Mouse (Mus musculus) hindbrain, embryonic 11.5 days (tissue): ENCODE results near the gene Tec. TPM values are rescaled to one million over a fixed set of nuclear protein-coding genes. Genes with fewer than 3 reads are reported as not detected.

Experiments used
- ATAC-seq: fragments of 200-750 bp; cut with Nextera tagmentation; 2 replicates; pipeline ENCODE4 v1.8.0; 2017; ENCODE audit warnings: mild to moderate bottlenecking, moderate TSS enrichment, moderate library complexity; ENCODE audit not compliant: low FRiP score
- DNase-seq: peaks from one replicate; pipeline ENCODE4 v3.0.0-alpha.2; 2015; ENCODE audit warnings: low spot score
- H3K27ac ChIP-seq: fragments of 300-500 bp; sonication (generic); 2 replicates; pipeline ENCODE4 v1.5.1; 2014; ENCODE audit warnings: mild to moderate bottlenecking, low read depth, low read length
- H3K27me3 ChIP-seq: fragments of 300-500 bp; sonication (generic); 2 replicates; pipeline ENCODE4 v1.6.1; 2014; ENCODE audit warnings: mild to moderate bottlenecking, low read length, moderate library complexity, mixed read lengths; ENCODE audit not compliant: control insufficient read depth, insufficient read depth
- H3K36me3 ChIP-seq: fragments of 300-500 bp; sonication (generic); 2 replicates; pipeline ENCODE4 v1.6.1; 2014; ENCODE audit warnings: mild to moderate bottlenecking, low read length, moderate library complexity, mixed read lengths; ENCODE audit not compliant: control insufficient read depth, insufficient read depth
- H3K4me1 ChIP-seq: fragments of 300-500 bp; sonication (generic); replicated peaks from 2 replicates; pipeline ENCODE4 v1.6.1; 2014; ENCODE audit warnings: low read length, mixed read lengths; ENCODE audit not compliant: control insufficient read depth, insufficient read depth
- H3K4me2 ChIP-seq: fragments of 300-500 bp; sonication (generic); replicated peaks from 2 replicates; pipeline ENCODE4 v1.6.1; 2014; ENCODE audit warnings: mild to moderate bottlenecking, low read depth, low read length
- H3K4me3 ChIP-seq: fragments of 300-500 bp; sonication (generic); 2 replicates; pipeline ENCODE4 v1.5.1; 2014; ENCODE audit warnings: low read depth, low read length
- H3K9ac ChIP-seq: fragments of 300-500 bp; sonication (generic); 2 replicates; pipeline ENCODE4 v1.6.1; 2014; ENCODE audit warnings: low read depth, low read length
- H3K9me3 ChIP-seq: fragments of 300-500 bp; sonication (generic); 2 replicates; pipeline ENCODE4 v1.6.1; 2016; ENCODE audit warnings: low read length; ENCODE audit not compliant: control insufficient read depth
- WGBS: fragments of 180-500 bp; shearing (Covaris S2); extraction: QIAGEN DNeasy Blood & Tissue Kit; methylation state at CpG from one replicate; pipeline ENCODE4 v1.1.7; 2014; 5-methylcytosine and 5-hydroxymethylcytosine counted together
- polyA plus RNA-seq: library from polyadenylated mRNA; unstranded; fragments of >200 nt; fragmentation: Nextera tagmentation; extraction: Ambion mirVana; gene quantifications from 2 replicates; pipeline ENCODE4 v1.2.1, GENCODE M21; 2014

Gene Tec
- polyA plus RNA-seq, 1 experiment from 2014 or later, result 5.3 TPM

- Histone ChIP-seq H3K9me3 (no peaks in the 10 kb centered on the region), H3K4me3 (no peak overlapping the region), H3K9ac (no peak overlapping the region), H3K4me2 (no peak overlapping the region), H3K27ac (no peak overlapping the region), H3K36me3 (no peaks in the 10 kb centered on the region), H3K4me1 (no peaks in the 10 kb centered on the region), H3K27me3 (no peaks in the 10 kb centered on the region)
- ATAC-seq, result no peak
- DNase-seq, result no peak
- 76% methylated on average over 4 of the region's 4 CpGs for WGBS
These were observed 69.7 kb downstream of the Tec start for GRCm38 (mm10) chr5:72798563-72798962.

- H3K36me3 ChIP-seq, result no peaks in the 10 kb centered on the region
- no peak overlapping the region for H3K9ac ChIP-seq
- no peak overlapping the region for H3K4me2 ChIP-seq
- H3K27ac ChIP-seq, result no peak overlapping the region
- H3K9me3 ChIP-seq, result no peaks in the 10 kb centered on the region
- DNase-seq, result no peak
- H3K4me3 ChIP-seq, result no peak overlapping the region
- H3K27me3 ChIP-seq, result no peaks in the 10 kb centered on the region
- WGBS, result 51% methylated on average over 14 of the region's 14 CpGs
- no peak for ATAC-seq
- H3K4me1 ChIP-seq, result no peaks in the 10 kb centered on the region
These were observed 72.1 kb downstream of the Tec start for GRCm38 (mm10) chr5:72796186-72796613.

GRCm38 (mm10) chr5:72793309-72793850, 74.9 kb downstream of the Tec start:
- Histone ChIP-seq H3K27ac (no peak overlapping the region), H3K9me3 (no peaks in the 10 kb centered on the region), H3K4me3 (no peak overlapping the region), H3K27me3 (no peaks in the 10 kb centered on the region), H3K36me3 (no peaks in the 10 kb centered on the region), H3K4me2 (no peak overlapping the region), H3K9ac (no peak overlapping the region), H3K4me1 (no peaks in the 10 kb centered on the region)
- DNase-seq (no peak), ATAC-seq (no peak)
- WGBS, result 91% methylated on average over 3 of the region's 3 CpGs

GRCm38 (mm10) chr5:72791789-72792188, 76.5 kb downstream of the Tec start:
- Histone ChIP-seq H3K9ac (no peak overlapping the region), H3K4me1 (no peaks in the 10 kb centered on the region), H3K4me3 (no peak overlapping the region), H3K27me3 (no peaks in the 10 kb centered on the region), H3K4me2 (no peak overlapping the region), H3K27ac (no peak overlapping the region), H3K9me3 (no peaks in the 10 kb centered on the region), H3K36me3 (no peaks in the 10 kb centered on the region)
- WGBS, result 19% methylated on average over 6 of the region's 6 CpGs
- ATAC-seq, result no peak
- no peak for DNase-seq

- no peaks in the 10 kb centered on the region for H3K27me3 ChIP-seq
- H3K36me3 ChIP-seq, result no peaks in the 10 kb centered on the region
- no peak overlapping the region for H3K27ac ChIP-seq
- H3K4me3 ChIP-seq, result no peak overlapping the region
- DNase-seq (no peak), ATAC-seq (no peak)
- H3K9me3 ChIP-seq, result no peaks in the 10 kb centered on the region
- H3K4me1 ChIP-seq, result no peaks in the 10 kb centered on the region
- H3K4me2 ChIP-seq, result no peak overlapping the region
- H3K9ac ChIP-seq, result no peak overlapping the region
- 69% methylated on average over 4 of the region's 4 CpGs for WGBS
These were observed 76.9 kb downstream of the Tec start for GRCm38 (mm10) chr5:72791386-72791785.

- H3K36me3 ChIP-seq, result no peaks in the 10 kb centered on the region
- H3K4me2 ChIP-seq, result no peak overlapping the region
- H3K9me3 ChIP-seq, result no peaks in the 10 kb centered on the region
- H3K9ac ChIP-seq, result no peak overlapping the region
- 71% methylated on average over 4 of the region's 4 CpGs for WGBS
- H3K4me3 ChIP-seq, result no peak overlapping the region
- no peak overlapping the region for H3K27ac ChIP-seq
- ATAC-seq, result no peak
- H3K4me1 ChIP-seq, result no peaks in the 10 kb centered on the region
- H3K27me3 ChIP-seq, result no peaks in the 10 kb centered on the region
- DNase-seq, result no peak
These were observed 82.8 kb downstream of the Tec start for GRCm38 (mm10) chr5:72785451-72785850.

- Histone ChIP-seq H3K4me3 (no peak overlapping the region), H3K4me2 (no peak overlapping the region), H3K9ac (no peak overlapping the region), H3K36me3 (no peaks in the 10 kb centered on the region), H3K4me1 (no peaks in the 10 kb centered on the region), H3K27ac (no peak overlapping the region), H3K9me3 (no peaks in the 10 kb centered on the region), H3K27me3 (no peaks in the 10 kb centered on the region)
- WGBS, result 82% methylated on average over 3 of the region's 3 CpGs
- no peak for ATAC-seq
- DNase-seq, result no peak
These were observed 83.6 kb downstream of the Tec start for GRCm38 (mm10) chr5:72784719-72785118.

- no peak overlapping the region for H3K27ac ChIP-seq
- no peak for DNase-seq
- no peaks in the 10 kb centered on the region for H3K4me1 ChIP-seq
- no peaks in the 10 kb centered on the region for H3K36me3 ChIP-seq
- ATAC-seq, result peak; percentile 59; the same call in 1 of the 2 replicates
- H3K9ac ChIP-seq, result no peak overlapping the region
- WGBS, result 76% methylated on average over 8 of the region's 8 CpGs
- H3K4me3 ChIP-seq, result no peak overlapping the region
- H3K27me3 ChIP-seq, result no peaks in the 10 kb centered on the region
- no peak overlapping the region for H3K4me2 ChIP-seq
- H3K9me3 ChIP-seq, result no peaks in the 10 kb centered on the region
These were observed 84.3 kb downstream of the Tec start for GRCm38 (mm10) chr5:72783957-72784356.

GRCm38 (mm10) chr5:72783123-72783522, 85.2 kb downstream of the Tec start:
- DNase-seq (no peak), ATAC-seq (no peak)
- no peak overlapping the region for H3K4me3 ChIP-seq
- 95% methylated on average over 7 of the region's 7 CpGs for WGBS
- no peak overlapping the region for H3K27ac ChIP-seq
- no peak overlapping the region for H3K4me2 ChIP-seq
- no peaks in the 10 kb centered on the region for H3K36me3 ChIP-seq
- H3K4me1 ChIP-seq, result no peaks in the 10 kb centered on the region
- no peak overlapping the region for H3K9ac ChIP-seq
- no peaks in the 10 kb centered on the region for H3K9me3 ChIP-seq
- no peaks in the 10 kb centered on the region for H3K27me3 ChIP-seq
